Mouse (Mus musculus) left cerebral cortex, postnatal 4 days (tissue): Measurements from ENCODE around the gene Cdh4. TPM values are rescaled to one million over a fixed set of nuclear protein-coding genes. Genes with fewer than 3 reads are reported as not detected.

Experiments
- DNase-seq: peaks from one replicate; pipeline ENCODE4 v3.0.0-alpha.2; 2022
- intact Hi-C: fragments of 180-260 bp; cut with DNase I; formaldehyde crosslinking; loops from one replicate; pipeline ENCODE4 v1.15.1; 2025
- total RNA-seq, 2 experiments: library from RNA; stranded (reverse); gene quantifications; 2 replicates each; pipeline ENCODE4 v1.2.3; 2021

Cdh4 gene
- total RNA-seq, result 10 to 100 TPM; 50.4 to 61.7 TPM

- DNase-seq, result peak; percentile 80
- intact Hi-C loops, result loop anchor here (5.0 to 10.0 kb wide), 5 partner anchors 433 to 937 kb away; no protein-coding TSS in a partner anchor
Observed at GRCm38 (mm10) chr2:179442191-179442540, at the start of gene Cdh4. TSS of gene Cdh4 (plus strand) at chr2:179442431.

- no peak for DNase-seq
- intact Hi-C loops, result no loop called here
Observed at GRCm38 (mm10) chr2:179395442-179395841, 46.8 kb upstream of the Cdh4 start.

GRCm38 (mm10) chr2:179399645-179400249, 42.5 kb upstream of the Cdh4 start:
- intact Hi-C loops, result no loop called here
- peak; percentile 73 for DNase-seq

GRCm38 (mm10) chr2:179410866-179411561, 31.2 kb upstream of the Cdh4 start:
- DNase-seq, result no peak
- intact Hi-C loops, result no loop called here

GRCm38 (mm10) chr2:179412966-179413365, 29.3 kb upstream of the Cdh4 start:
- peak; percentile 46 for DNase-seq
- intact Hi-C loops, result no loop called here

GRCm38 (mm10) chr2:179414253-179414652, 28.0 kb upstream of the Cdh4 start:
- intact Hi-C loops, result no loop called here
- no peak for DNase-seq

- intact Hi-C loops, result no loop called here
- DNase-seq, result no peak
Observed at GRCm38 (mm10) chr2:179414704-179415103, 27.5 kb upstream of the Cdh4 start.

GRCm38 (mm10) chr2:179415892-179416403, 26.3 kb upstream of the Cdh4 start:
- intact Hi-C loops, result no loop called here
- DNase-seq, result no peak

GRCm38 (mm10) chr2:179416587-179417227, 25.5 kb upstream of the Cdh4 start:
- intact Hi-C loops, result no loop called here
- no peak for DNase-seq

- DNase-seq, result no peak
- intact Hi-C loops, result no loop called here
Observed at GRCm38 (mm10) chr2:179425602-179426001, 16.6 kb upstream of the Cdh4 start.

GRCm38 (mm10) chr2:179428889-179429288, 13.3 kb upstream of the Cdh4 start:
- intact Hi-C loops, result no loop called here
- DNase-seq, result no peak

- peak; percentile 32 for DNase-seq
- intact Hi-C loops, result loop anchor here (5.0 to 10.0 kb wide), 5 partner anchors 435 to 935 kb away; no protein-coding TSS in a partner anchor
Observed at GRCm38 (mm10) chr2:179440161-179440560, 2.1 kb upstream of the Cdh4 start.

- intact Hi-C loops, result loop anchor here (5.0 to 10.0 kb wide), 5 partner anchors 434 to 936 kb away; no protein-coding TSS in a partner anchor
Observed at GRCm38 (mm10) chr2:179441086-179441485, 1.1 kb upstream of the Cdh4 start.

GRCm38 (mm10) chr2:179441717-179442116, 514 bp upstream of the Cdh4 start:
- intact Hi-C loops, result loop anchor here (5.0 to 10.0 kb wide), 5 partner anchors 433 to 937 kb away; no protein-coding TSS in a partner anchor
- DNase-seq, result peak; percentile 58

More at GRCm38 (mm10) chr2:179441086-179441485, 1.1 kb upstream of the Cdh4 start:
- peak; percentile 51 for DNase-seq

GRCm38 (mm10) chr2:179442541-179443225, 452 bp downstream of the Cdh4 start:
- DNase-seq, result peak; percentile 64

GRCm38 (mm10) chr2:179443226-179443815, 1.1 kb downstream of the Cdh4 start:
- peak; percentile 42 for DNase-seq
- intact Hi-C loops, result loop anchor here (5.0 to 10.0 kb wide), 5 partner anchors 431 to 939 kb away; no protein-coding TSS in a partner anchor

More at GRCm38 (mm10) chr2:179442541-179443225, 452 bp downstream of the Cdh4 start:
- intact Hi-C loops, result loop anchor here (5.0 to 10.0 kb wide), 5 partner anchors 432 to 938 kb away; no protein-coding TSS in a partner anchor

GRCm38 (mm10) chr2:179443959-179444358, 1.7 kb downstream of the Cdh4 start:
- intact Hi-C loops, result loop anchor here (5.0 to 10.0 kb wide), 5 partner anchors 431 to 939 kb away; no protein-coding TSS in a partner anchor
- DNase-seq, result peak; percentile 36

- no peak for DNase-seq
- intact Hi-C loops, result loop anchor here (10.0 kb wide), 3 partner anchors 427 to 943 kb away; no protein-coding TSS in a partner anchor
Observed at GRCm38 (mm10) chr2:179448256-179448655, 6.0 kb downstream of the Cdh4 start.

GRCm38 (mm10) chr2:179449018-179449417, 6.8 kb downstream of the Cdh4 start:
- intact Hi-C loops, result loop anchor here (10.0 kb wide), 3 partner anchors 426 to 944 kb away; no protein-coding TSS in a partner anchor
- DNase-seq, result no peak

- DNase-seq, result peak; percentile 77
- intact Hi-C loops, result no loop called here
Observed at GRCm38 (mm10) chr2:179459196-179459595, 17.0 kb downstream of the Cdh4 start.
